Mouse (Mus musculus) layer of hippocampus, postnatal 14 days (tissue): ENCODE data around the gene Kctd10. TPM values are rescaled to one million over a fixed set of nuclear protein-coding genes. Genes with fewer than 3 reads are reported as not detected.
A peak's percentile ranks its signal among the peaks of the same experiment; 100 is the strongest.

Experiments
- DNase-seq, 2 experiments: peaks; one replicate each; pipeline ENCODE4 v3.0.0; 2021 to 2022; ENCODE audit warnings: low spot score in 2 of 2, mixed read lengths in 1 of 2
- long read RNA-seq, 2 experiments: library from polyadenylated mRNA; stranded (forward); transcript quantifications; one replicate each; pipeline ENCODE4 v2.0.0; 2021
- total RNA-seq, 2 experiments: library from RNA; stranded (reverse); gene quantifications; 2 replicates each; pipeline ENCODE4 v1.2.3; 2021

The Kctd10 gene
- 10 to 100 TPM; 37.6 to 41.4 TPM for total RNA-seq
- long read RNA-seq, experiment 1, transcript Kctd10-202 (7 exons, 3,103 nt): major isoform, 51 of 72 reads
- long read RNA-seq, experiment 1, transcript Kctd10-201 (7 exons, 1,026 nt): minor isoform, 9 of 72 reads
- long read RNA-seq, experiment 1, partial matches to known transcripts: 8 of 72 reads
- long read RNA-seq, experiment 1, other reads (novel, unspliced or antisense): 4 of 72 reads
- long read RNA-seq, experiment 2, transcript Kctd10-201 (7 exons, 1,026 nt): minor isoform, 13 of 83 reads
- long read RNA-seq, experiment 2, transcript Kctd10-202 (7 exons, 3,103 nt): major isoform, 59 of 83 reads
- long read RNA-seq, experiment 2, partial matches to known transcripts: 5 of 83 reads
- long read RNA-seq, experiment 2, other reads (novel, unspliced or antisense): 6 of 83 reads

DNA sequence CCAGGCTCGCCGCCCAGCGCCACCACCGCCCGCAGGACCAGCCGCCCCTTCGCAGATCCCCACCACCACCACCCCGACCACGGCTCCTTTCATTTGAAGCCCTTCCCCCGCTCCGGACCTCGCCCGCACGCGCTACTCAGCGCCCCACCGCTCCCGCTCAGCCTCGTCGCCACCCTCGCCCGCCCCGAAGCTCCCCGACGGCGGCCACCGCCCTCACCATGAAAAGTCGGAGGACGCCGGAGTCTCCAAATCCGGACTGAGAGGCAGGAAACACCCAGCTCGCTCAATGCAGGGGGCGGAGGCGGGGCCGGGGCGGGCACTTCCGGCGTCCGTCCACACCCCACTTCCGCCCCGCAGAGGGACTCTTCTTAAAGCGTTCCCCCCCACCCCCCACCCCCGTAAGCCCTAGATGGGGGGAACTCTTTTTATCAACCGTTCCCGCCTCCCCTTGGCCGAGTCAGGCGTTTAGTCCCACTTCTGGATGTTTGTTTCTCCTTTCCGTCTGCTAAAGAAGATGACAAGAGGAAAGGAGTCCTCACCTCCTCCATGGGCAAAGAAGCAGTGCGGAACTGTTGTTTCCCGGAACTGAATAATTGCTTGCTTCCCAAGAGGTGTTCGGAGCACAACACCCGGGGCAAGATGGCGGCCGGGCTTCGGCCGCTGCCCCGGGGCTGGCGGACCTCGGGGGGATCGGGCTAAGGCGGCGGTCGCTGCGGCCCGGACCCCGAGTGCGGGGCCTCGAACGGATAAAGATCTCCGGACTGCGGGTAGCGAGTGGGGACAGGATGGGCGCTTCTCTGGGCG is at the start of gene Kctd10, which contains the start of gene Ube3b:
Gene Kctd10, minus strand, starts transcription at position 300 of the 804 bp plus-strand sequence.
Gene Ube3b, plus strand, starts transcription at position 399 of the 804 bp plus-strand sequence.
- peak; percentile 84 to 87 for DNase-seq

DNA sequence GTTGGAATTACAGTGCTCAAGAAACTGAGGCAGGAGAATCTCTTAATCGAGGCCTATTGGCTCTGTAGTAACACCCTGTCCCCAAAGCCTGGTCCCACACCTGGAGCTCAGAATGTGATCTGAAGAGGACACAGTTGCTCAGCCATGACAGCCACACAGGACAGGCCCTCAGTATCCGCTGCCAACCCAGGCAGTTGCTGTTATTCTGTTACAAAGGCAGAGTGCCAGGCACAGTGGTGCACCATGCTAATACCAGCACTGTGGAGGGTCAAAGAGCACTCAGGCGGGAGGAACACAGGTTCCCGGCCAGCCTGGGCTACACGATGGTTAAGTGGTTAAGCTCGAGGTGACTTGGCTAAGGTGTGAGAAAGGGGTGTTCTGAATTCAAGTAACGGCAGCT is 49.5 kb upstream of the Kctd10 start:
- no peak for DNase-seq

DNA sequence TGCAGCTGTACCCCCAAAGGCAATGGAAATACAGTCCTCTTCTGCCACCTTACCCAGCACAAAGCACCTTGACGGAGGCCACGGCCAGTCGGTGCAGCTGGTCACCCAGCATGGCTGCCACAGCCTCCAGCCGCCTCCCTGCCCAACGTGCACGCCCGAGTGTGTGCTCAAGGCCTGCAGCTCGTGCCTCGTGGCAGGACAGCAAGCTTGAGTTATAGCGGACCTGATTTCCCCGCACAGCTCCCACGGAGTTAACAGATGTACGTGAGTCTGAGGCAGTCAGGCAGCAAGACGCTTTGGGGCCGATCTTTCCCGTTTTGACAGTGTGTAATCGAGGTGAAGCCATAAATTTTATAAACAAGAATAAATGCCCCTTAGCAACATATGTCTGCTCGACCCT is 48.3 kb upstream of the Kctd10 start:
- DNase-seq: no peak

DNA sequence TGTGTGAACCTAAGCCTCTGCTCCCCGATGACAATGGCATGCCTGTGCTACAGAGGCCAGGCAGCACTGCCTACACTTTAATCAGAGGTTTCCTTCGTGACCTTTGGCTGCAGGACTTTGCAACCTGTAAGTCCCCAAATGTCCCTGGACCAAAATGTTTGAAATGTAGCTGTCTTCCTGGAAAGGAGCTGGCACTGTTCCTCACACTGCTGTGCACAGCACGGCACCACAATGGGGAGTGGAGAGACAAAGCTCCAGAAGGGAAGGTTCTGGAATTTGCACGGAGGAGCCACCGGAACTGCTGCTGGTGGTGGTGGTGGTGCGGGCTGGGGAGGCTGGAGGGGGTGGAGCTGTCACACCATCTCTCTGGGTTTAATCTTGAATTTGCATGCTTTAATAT is 46.4 kb upstream of the Kctd10 start:
- DNase-seq: no peak

DNA sequence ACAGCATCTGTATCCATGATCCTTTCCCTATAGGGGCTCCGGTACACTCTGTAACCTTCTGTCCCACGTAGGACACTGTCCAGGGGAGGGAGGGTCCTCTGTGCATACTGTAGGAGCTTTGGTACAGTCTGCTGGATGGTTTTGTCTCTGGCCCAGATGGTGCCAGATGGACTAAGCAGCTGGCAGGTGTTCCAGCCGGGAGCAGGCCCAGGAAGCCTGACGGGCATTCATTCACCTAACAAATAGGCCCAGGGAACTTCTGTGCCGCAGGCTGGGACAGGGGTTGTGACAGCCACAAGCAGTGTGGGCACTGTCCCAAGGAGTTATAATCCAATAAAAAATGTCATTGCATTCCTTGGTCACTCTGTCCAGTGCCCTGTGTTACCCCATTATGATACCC is 43.7 kb upstream of the Kctd10 start:
- DNase-seq: peak; percentile 33 to 36

DNA sequence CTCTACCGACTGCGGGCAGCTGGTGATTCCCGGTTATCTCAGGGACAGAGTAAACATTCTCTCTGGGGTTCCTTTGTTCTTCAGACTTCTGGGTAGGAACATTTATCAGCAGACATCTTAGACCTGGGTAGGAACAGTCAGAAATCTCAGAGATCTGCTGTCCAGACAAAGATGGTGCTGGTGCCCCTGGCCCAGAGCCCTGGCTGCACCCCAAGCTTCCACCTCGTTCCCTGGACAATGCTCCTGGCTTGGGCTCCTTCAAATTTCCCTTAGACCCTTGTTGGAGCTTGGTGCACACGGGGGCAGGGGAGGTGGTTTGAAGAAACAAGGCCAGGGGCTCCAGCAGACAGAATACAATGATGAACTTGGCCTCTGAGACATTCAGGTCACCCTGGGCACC is 42.3 kb upstream of the Kctd10 start:
- DNase-seq: no peak

DNA sequence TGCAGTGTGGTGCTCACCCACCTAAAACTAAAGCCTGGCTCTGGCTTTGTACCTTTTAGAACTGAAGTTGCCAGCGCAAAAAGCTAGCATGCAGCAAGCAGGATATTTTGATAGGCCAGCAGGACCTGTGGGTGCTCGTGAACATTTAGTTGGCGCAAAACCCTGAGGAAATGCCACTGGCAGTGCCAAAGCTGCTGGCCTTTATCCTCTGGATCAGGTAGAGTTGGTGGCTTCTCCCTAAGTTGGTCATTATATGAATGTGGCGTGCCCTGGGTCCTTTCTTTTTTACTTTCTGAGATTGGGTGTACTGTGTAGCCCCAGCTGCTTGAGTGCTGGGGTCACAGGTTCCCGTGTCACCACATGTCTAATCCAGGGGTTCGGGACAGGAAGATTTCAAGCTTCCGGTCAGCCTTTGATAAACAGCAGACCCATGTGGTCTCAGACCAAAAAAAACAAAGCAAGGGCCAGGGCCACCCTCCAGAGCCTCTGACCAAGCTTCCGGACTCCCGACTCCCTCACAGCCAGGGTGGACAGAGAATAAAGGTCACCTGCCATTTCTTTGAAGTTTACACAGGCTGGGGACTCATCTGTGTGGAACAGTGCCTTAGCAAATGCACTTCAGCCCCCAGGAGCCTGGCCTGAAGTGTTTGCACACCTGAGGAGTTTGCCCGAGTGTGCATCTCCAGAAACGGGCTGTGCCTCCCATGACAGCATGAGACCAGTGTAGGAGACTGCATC is 41.4 kb upstream of the Kctd10 start:
- DNase-seq: no peak

DNA sequence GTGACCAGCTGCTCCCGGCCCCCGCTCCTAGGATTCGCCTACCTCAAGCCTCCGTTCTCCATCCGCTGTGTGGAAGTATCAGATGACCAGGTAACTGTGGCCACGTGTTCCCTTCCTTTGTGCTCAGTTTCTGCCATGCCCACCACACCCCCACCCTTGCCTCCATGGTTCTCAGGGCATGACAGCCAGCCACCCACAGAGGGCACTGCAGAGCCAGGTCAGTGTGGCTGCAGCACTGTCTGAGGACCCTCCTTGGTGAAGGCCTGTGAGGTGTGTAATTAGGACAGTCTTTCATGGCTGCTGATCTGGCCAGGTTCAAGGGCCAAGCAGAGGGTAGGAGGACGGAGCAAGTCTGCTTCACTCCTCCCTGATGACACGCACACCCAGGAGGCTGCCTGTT is 38.2 kb upstream of the Kctd10 start:
- no peak for DNase-seq

DNA sequence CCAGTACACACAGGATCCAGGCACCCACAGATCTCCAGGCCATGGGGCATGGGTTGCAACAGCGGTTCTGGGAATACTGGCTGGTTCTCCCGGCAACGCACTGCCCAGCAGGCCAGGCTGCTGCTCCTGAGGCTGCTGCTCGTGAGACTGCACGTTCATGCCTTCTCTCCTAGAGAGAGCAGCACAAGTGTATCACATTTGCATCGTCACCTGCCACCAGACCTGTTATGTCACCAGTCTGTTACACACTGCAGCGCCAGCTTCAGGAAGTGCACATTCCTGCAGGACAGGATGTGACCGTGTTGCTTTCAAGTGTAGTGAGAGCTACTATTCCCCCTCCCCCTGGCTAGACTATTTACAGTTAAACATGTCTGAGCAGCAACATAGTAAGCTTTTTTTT is 36.5 kb upstream of the Kctd10 start:
- no peak for DNase-seq

DNA sequence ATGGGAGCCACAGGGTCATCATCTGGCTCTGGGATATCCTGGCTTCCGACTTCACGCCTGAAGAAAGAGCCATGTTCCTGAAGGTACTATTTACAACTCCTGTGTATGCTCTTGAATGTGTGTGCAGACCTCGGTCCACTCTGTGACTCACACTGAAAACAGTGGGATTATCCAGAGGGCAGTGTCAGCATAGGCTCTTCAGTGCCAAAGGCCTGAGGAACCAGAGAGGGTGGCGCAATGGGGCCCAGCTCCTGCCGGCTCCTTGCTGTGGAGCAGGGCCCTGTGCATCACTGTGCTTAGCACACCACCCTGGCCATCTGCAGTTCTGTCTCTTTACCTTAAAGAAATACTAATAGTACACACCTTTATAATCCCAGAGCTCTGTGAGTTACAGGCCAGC is 35.3 kb upstream of the Kctd10 start:
- no peak for DNase-seq

DNA sequence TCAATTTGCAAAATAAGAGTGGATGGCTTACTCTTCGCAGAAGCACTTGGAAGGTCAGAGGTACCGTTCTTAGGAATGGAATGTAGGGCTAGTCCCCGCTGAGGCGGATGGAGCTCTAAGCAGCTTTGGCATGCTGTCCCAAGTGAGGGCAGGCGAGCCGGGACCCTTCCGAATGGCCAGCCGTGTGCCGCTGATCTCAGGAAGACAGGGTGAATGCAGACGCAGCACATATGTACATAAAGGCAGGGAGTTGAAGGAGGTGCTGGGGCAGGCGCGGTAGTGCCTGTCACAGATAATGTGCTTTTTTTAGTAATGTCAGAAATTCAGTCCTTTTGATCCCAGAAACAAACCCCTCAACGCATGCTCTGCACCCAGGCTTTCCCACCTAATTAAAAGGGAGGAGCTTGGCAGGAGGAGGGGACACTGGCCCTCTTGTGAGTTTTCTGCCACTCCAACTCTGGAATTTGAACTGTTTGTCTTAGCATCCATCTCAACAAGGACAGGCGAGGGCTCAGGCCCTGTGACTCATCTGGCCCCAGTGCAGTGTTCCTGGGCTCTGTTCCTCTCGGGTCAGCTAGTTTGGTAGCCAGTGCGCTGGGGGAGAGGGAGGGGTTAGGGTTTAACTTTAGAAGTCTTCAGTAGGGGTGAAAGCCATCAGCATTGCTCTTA is 32.9 kb upstream of the Kctd10 start:
- no peak for DNase-seq

DNA sequence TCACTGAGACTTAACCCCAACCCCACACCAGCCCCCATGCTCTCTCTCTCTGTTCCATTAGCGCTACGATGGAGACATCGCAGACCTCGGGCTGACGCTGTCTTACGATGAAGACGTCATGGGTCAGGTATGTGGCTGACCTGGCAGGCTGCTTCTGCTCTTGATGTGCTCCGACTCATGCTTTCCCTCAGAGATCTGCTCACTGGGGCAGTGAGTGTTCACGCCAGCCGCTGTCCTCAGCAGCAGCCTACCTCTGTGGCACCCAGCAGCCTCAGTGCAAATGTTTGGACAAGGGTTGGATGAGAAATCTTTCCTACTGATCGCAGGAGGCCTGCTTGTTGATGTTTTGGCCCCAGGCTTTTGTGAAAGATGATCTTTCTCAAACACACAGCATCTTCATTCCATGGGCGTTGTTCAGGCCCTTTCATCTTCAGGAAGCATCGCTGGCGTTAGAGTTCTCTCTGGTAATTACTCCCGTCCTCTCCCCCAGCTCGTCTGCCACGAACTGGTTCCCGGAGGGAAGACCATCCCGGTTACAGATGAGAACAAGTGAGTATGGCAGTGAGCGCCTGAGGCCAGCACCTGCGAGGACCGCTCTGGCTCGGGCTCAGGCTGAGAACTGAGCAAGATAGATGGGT is 32.2 kb upstream of the Kctd10 start:
- DNase-seq: no peak

DNA sequence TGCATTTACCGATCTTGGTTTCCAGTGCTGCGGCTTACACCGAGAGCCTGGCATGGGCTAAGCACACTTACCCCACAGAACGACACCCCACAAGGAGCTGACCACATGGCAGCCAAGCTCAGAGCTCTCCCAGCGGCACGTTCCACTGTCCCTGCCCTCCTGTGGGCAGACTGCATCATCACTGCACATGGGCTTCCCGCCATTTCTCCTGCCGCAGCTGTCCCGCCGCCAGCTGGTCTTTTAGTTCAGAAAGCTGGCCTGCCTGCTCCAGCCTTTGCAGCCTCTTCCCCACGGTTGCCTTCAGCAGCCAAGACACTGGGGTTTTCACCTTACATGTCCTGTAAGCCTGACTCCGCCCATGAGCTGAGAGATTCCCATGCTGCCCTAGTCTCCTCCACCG is 30.1 kb upstream of the Kctd10 start:
- DNase-seq: no peak

DNA sequence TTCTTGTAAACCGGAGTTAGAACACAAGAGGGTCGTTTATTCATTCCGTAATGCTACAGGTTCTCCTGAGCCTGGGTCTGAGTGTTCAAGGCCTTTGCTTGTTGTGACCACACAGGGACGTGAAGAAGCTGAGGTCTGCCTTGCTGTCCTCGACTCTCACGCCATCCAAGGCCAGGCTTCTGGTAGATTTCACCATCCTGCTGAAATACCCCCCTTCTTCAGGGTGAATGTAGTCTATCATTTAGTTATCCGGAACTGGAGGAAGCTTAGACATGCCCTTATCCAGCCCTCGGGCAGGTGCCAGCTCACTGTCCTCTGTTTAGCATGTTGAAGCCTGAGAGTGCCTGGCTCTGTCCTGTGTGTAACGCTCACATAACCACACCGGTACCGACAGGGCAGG is 28.5 kb upstream of the Kctd10 start:
- DNase-seq: no peak

DNA sequence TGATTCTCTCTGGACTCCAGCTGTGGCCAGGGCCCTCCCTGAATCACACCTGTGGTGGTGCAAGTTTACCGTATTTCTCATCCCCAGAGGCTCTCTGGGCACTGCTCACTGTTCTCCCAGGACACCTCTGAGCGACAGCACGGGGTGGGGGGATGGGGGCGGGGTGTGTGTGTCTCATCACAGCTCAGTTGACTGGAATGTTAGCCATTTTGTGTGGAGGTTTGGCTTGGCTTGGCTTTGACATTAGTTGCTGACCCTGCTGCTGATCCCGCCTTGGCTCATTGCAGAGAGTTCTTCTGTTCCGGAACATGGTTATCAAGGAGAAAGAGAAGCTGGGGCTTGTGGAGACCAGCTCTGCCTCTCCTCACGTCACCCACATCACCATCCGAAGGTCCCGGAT is 27.5 kb upstream of the Kctd10 start:
- DNase-seq: no peak

DNA sequence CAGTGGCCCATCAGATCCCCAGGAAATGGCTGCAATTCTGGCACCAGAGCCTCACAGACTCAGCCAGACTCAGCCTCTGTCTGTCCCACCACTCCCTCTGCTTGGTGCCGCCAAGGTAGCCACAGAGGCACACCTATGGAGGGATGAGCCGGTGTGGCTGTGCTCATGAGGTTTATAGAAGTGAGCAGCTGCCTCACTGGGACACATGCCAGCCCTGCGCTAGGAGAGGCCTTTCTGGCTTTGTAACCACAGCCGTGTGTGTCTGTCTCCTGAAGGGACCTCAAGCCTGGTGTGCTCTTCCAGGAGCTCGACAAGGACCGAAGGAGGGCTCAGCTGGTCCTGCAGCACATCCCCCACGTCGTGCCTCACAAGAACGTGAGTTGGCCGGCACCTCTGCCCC is 27.0 kb upstream of the Kctd10 start:
- no peak for DNase-seq

DNA sequence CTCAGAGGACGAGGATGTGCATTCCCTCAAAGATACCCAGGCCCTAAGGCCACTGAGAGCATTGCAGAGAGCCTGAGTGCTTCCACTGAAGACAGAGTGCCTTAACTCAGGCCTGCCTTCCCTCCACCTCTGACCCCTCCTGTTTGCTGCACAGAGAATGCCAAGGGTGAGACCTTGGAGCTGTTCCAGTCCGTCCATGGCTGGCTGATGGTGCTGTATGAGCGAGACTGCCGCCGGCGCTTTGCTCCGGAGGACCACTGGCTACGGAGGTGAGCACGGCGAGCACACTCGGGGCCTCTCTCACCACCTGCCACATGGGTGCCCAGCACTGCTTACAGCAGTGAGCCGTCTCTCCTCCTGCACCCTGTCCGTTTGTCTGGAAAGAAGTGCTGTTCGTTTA is 26.3 kb upstream of the Kctd10 start:
- DNase-seq: no peak

DNA sequence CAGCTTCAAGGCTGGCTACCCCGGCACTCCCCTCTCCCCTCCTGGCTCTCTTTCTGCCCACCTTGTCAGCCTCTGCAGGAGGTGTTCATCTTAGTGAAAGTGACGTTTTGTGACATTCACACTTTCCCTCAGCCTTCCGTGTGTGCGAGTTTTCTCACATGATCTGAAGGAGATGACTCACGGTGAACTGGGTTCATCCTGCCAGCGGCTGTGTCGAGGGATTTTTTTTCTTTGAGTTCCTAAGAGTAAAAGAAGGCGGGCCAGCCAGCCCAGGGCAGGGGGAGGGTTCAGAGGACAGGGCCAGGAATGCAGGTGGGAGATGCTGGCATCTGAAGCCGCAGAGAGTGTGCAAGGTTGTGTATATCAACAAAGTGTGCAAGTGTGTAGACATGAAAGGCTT is 12.9 kb upstream of the Kctd10 start:
- DNase-seq: no peak

DNA sequence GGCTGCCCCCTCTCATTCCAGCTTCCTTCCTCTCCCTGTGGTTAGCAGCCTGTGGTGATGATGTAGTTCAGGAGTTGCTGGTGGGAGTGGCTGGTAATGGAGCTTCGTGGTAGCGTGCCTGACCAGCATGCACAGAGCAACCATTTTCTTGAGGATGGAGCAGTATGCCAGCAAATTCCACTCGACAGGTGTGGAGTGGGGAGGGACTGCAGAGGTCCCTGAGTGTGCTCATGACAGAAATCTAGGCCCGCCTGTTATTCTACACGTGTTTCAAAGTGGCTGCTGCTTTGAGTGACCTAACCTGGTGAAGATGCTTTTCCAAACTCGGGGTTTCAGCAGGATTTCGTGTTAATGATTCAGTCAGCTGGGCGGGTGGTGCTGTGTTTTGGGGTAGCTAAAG is 4.1 kb upstream of the Kctd10 start:
- DNase-seq: no peak

DNA sequence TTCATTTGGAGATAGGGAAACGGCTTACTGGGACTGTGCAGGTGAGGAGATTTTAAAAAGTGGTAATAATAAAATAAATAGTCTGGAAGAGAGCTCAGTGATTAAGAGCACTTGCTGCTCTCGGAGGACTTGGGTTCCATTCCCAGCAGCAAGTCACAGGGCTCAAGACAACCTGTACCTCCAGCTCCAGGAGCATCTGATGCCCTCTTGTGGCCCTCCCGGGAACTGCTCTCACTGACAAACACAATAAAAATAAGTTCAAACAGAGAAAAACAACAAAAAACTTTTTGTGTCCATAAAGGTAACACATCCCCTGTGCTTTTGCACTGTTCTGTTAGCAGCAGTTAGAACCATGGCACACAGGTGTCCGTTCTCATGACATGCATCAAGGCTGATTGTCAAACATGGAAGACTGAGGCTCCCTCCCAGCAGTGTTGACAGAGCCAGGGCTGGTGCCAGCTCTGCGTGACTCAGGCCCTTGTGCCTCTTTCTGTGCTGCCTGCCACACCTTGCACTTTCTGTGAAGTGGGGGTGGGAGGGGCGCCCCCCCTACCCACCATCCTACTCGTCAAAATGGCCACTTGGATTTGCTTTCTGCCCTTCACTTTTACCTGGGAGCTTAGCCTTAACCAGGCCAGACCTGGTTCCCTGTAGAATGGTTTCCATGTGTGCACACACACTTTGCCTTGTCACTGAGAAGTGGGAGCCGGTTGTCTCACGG is 3.0 kb upstream of the Kctd10 start:
- DNase-seq: peak in 1 of 2 experiments; percentile 22
